Mouse (Mus musculus) embryonic facial prominence, embryonic 11.5 days (tissue): ENCODE measurements around the gene Clip2. TPM values are rescaled to one million over a fixed set of nuclear protein-coding genes. Genes with fewer than 3 reads are reported as not detected.
"Not testable (repeated sequence)": the region's sequence is repeated elsewhere in the genome, so short reads cannot be mapped to it uniquely, and the experiment has no call there.

Experiments used
- ATAC-seq: fragments of 200-750 bp; cut with Nextera tagmentation; replicated peaks from 2 replicates; pipeline ENCODE4 v1.8.0; 2017; ENCODE audit warnings: low read depth; ENCODE audit not compliant: insufficient number of reproducible peaks, low FRiP score, low TSS enrichment
- DNase-seq: peaks from one replicate; pipeline ENCODE4 v3.0.0-alpha.2; 2015; ENCODE audit warnings: low spot score
- H3K27ac ChIP-seq: fragments of 300-500 bp; sonication (generic); replicated peaks from 2 replicates; pipeline ENCODE4 v1.5.1; 2014; ENCODE audit warnings: mild to moderate bottlenecking, low read depth, low read length, control low read depth
- H3K27me3 ChIP-seq: fragments of 300-500 bp; sonication (generic); 2 replicates; pipeline ENCODE4 v1.6.1; 2014; ENCODE audit warnings: mild to moderate bottlenecking, low read length, moderate library complexity, mixed read lengths; ENCODE audit not compliant: control insufficient read depth, insufficient read depth
- H3K36me3 ChIP-seq: fragments of 300-500 bp; sonication (generic); replicated peaks from 2 replicates; pipeline ENCODE4 v1.6.1; 2014; ENCODE audit warnings: low read depth, mild to moderate bottlenecking, low read length, moderate library complexity, mixed read lengths; ENCODE audit not compliant: control insufficient read depth, insufficient read depth
- H3K4me1 ChIP-seq: fragments of 300-500 bp; sonication (generic); 2 replicates; pipeline ENCODE4 v1.6.1; 2014; ENCODE audit warnings: low read length, mixed read lengths; ENCODE audit not compliant: control insufficient read depth, insufficient read depth
- H3K4me2 ChIP-seq: fragments of 300-500 bp; sonication (generic); 2 replicates; pipeline ENCODE4 v1.6.1; 2014; ENCODE audit warnings: low read depth, mild to moderate bottlenecking, control low read depth, low read length, moderate library complexity
- H3K4me3 ChIP-seq: fragments of 300-500 bp; sonication (generic); 2 replicates; pipeline ENCODE4 v1.5.1; 2014; ENCODE audit warnings: low read depth, low read length, control low read depth
- H3K9ac ChIP-seq: fragments of 300-500 bp; sonication (generic); replicated peaks from 2 replicates; pipeline ENCODE4 v1.6.1; 2014; ENCODE audit warnings: mild to moderate bottlenecking, control low read depth, low read length
- H3K9me3 ChIP-seq: fragments of 300-500 bp; sonication (generic); replicated peaks from 2 replicates; pipeline ENCODE4 v1.6.1; 2016; ENCODE audit warnings: mild to moderate bottlenecking, low read length, inconsistent platforms, mixed read lengths; ENCODE audit not compliant: control insufficient read depth
- WGBS: fragments of 180-500 bp; shearing (Covaris S2); extraction: QIAGEN DNeasy Blood & Tissue Kit; methylation state at CpG from one replicate; pipeline ENCODE4 v1.1.7; 2014; 5-methylcytosine and 5-hydroxymethylcytosine counted together
- polyA plus RNA-seq: library from polyadenylated mRNA; unstranded; fragments of >200 nt; fragmentation: Nextera tagmentation; extraction: Ambion mirVana; gene quantifications from 2 replicates; pipeline ENCODE4 v1.2.1, GENCODE M21; 2014

The Clip2 gene
- polyA plus RNA-seq, 1 experiment from 2014 or later: 4.6 TPM

DNA sequence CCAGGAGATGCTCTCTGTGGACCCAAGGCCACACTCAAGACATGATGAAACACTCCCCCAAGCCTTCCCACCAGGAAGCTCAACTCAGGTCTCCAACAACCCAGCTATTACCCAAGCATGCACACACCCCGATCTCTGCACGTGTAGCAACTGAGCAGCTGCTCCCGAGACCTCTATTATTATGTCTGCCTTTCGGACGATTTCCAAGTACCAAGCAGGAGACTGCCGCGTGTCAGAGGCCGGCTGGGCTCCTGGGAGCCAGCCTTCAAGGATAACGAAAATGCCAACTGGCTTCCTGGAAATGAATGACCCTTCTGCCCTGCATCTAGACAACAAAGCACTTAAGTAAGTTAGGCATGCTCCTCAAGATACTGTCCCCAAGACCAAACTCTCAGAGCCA is 97.8 kb downstream of the Clip2 start:
- no peaks in the 10 kb centered on the region for H3K9me3 ChIP-seq
- WGBS: 45% methylated on average over 9 of the region's 9 CpGs
- ATAC-seq (no peak), DNase-seq (no peak)
- H3K4me2 ChIP-seq: peak overlapping the region; percentile 86
- no peaks in the 10 kb centered on the region for H3K36me3 ChIP-seq
- peak overlapping the region; percentile 92 for H3K9ac ChIP-seq
- H3K4me3 ChIP-seq: peak overlapping the region; percentile 82
- H3K27ac ChIP-seq: 0 out of 2 replicates have a peak overlapping the region, but pooled peaks have one; percentile 91
- H3K27me3 ChIP-seq: no peaks in the 10 kb centered on the region
- peaks cover 3% of the 10 kb centered on the region; the same call in 1 of the 2 replicates for H3K4me1 ChIP-seq

DNA sequence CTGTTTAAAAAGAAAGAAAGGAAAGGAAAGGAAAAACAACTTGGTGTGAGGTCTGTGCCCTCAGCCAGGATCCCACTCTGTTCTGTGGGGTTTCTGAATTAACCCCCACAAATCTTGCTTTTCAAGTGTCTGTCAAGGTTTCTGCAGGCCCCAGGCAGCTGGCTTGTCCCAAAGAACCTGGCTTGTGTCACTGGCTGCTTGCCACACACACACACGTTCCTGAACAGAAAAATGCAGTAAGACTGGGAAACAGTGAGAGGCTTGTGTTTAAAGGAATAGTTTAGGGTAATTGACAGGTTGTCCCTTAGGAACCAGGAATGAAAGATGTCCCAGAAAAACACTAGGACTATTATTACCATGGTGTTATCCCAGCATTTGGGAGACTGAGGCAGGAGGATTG is 98.7 kb downstream of the Clip2 start:
- Histone ChIP-seq H3K4me2 (no peak overlapping the region), H3K4me3 (no peak overlapping the region), H3K4me1 (peaks cover 3% of the 10 kb centered on the region; the same call in 1 of the 2 replicates), H3K9ac (no peak overlapping the region), H3K36me3 (no peaks in the 10 kb centered on the region), H3K9me3 (no peaks in the 10 kb centered on the region), H3K27me3 (no peaks in the 10 kb centered on the region), H3K27ac (no peak overlapping the region)
- WGBS: 38% methylated on average over 1 of the region's 1 CpGs
- ATAC-seq (no peak), DNase-seq (no peak)

DNA sequence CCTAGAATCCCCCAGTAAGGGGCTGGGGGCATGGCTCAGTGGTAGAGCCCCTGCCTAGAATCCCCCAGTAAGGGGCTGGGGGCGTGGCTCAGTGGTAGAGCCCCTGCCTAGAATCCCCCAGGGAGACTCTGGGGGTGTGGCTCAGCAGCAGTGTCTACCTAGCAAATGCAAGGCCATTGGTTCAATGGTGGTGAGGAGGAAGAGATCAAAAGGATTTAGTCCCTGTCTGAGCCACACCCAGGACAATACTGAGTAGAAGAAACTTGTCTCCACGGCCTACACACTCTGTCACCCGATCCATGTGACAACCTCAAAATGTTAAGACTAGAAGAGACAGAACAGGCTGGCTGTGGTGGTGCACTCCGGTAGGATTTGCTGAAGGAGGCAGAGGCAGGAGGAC is 105.5 kb downstream of the Clip2 start:
- not testable (repeated sequence) for H3K27ac ChIP-seq, DNase-seq, H3K4me2 ChIP-seq, H3K36me3 ChIP-seq, H3K4me1 ChIP-seq, H3K9ac ChIP-seq, H3K4me3 ChIP-seq, H3K9me3 ChIP-seq, ATAC-seq, H3K27me3 ChIP-seq
- WGBS: 92% methylated on average over 4 of the region's 4 CpGs

DNA sequence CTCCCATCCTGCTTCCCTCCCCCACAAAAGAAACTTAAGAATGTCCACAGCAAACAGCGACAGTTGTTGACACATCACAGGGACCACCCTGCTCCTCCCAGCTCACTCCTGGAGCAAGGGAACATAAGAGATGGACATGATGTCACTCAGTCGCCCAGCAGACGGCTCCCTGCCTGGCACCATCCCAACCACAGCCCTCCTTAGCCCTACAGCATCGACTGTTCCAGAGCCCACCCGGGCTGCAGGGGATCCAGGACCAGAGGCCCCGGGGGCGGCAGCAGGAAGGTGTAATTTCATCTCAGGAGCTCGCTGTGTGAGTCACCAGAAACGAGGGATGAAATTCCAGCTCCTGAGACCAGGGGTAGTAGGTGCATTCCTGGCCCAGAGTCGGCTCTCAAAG is 106.3 kb downstream of the Clip2 start:
- Histone ChIP-seq H3K4me2 (peak overlapping the region; percentile 10; the same call in 1 of the 2 replicates), H3K36me3 (no peaks in the 10 kb centered on the region; the same call in none of the 2 replicates), H3K9ac (no peak overlapping the region), H3K27ac (peak overlapping the region; percentile 67), H3K4me1 (no peaks in the 10 kb centered on the region; the same call in 1 of the 2 replicates), H3K27me3 (no peaks in the 10 kb centered on the region), H3K9me3 (no peaks in the 10 kb centered on the region), H3K4me3 (no peak overlapping the region)
- ATAC-seq (0 out of 2 replicates have a peak, but pooled peaks have one; percentile 44), DNase-seq (peak; percentile 60)
- WGBS: 50% methylated on average over 10 of the region's 10 CpGs

DNA sequence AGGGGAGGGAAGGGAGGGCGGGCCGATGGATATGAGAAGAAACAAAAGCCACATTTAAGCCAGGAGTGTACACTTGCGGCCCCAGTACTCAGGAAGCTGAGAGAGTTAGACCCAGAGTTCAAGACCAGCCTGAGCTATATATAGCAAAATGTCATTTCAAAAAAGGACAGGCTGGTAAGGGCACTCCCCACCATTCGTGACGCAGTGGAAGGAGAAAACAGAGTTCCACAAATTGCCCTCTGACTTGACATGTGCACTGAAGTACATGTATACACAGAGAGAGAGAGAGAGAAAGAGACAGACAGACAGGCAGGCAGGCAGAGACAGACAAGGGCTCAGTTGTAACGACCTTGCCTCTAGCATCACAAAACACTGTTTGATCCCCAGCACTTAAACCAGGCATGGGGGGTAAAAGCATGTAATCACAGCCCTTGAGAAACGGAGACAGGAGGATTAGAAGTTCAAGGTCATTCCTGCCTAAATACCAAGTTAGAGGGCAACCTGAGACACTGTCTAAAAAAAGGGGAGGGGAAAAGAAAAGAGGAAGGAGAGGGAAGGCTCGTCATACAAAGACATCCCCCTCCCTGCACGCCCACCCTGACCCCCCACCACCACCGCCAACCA is 106.9 kb downstream of the Clip2 start:
- Histone ChIP-seq H3K9ac (no peak overlapping the region), H3K36me3 (no peaks in the 10 kb centered on the region; the same call in none of the 2 replicates), H3K4me1 (no peaks in the 10 kb centered on the region; the same call in 1 of the 2 replicates), H3K4me2 (no peak overlapping the region), H3K27me3 (no peaks in the 10 kb centered on the region), H3K4me3 (no peak overlapping the region), H3K9me3 (no peaks in the 10 kb centered on the region), H3K27ac (peak overlapping the region; percentile 67; the same call in 1 of the 2 replicates)
- 51% methylated on average over 10 of the region's 10 CpGs for WGBS
- ATAC-seq (no peak), DNase-seq (no peak)

DNA sequence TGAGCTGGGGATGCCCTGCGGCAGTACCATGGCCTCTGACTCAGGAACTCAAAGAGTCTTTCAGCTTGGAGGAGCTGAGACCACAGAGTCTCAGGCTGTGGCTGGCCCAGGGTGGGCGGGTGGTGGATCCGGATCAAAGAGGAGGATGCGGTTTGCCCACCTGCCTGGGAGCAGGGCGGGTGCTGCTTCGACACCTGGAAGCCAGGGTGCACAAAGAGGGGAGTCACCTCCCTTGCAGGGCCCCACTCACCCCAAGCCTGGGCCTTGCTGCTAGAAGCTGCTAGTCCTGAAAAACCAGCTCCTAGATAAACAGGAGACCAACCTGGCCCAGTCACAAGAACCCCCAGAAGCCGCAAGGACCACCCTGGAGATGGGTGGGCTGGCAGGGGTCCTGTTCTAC is 107.8 kb downstream of the Clip2 start:
- Histone ChIP-seq H3K4me3 (no peak overlapping the region), H3K9ac (no peak overlapping the region), H3K27me3 (no peaks in the 10 kb centered on the region), H3K4me1 (no peaks in the 10 kb centered on the region; the same call in 1 of the 2 replicates), H3K4me2 (no peak overlapping the region), H3K36me3 (no peaks in the 10 kb centered on the region; the same call in none of the 2 replicates), H3K9me3 (no peaks in the 10 kb centered on the region), H3K27ac (no peak overlapping the region)
- DNase-seq (no peak), ATAC-seq (no peak)
- 87% methylated on average over 7 of the region's 7 CpGs for WGBS

DNA sequence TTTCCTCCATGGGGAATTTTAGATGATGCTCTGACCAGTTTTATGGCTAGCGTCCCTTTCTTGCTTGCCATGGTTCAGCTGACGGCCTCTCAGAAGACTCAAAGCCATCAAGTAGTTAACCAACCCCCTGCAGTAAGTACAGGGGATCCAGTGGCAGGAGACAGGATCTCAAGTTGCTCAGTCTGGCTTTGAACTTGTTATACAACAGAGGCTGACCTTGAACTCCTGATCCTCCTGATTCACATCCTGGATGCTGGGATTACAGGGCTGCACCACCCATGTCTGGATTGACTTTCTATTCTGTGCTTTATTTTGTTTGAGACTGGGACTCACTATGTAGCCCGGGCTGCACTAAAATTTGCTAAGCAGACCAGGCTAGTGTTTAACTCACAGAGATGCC is 110.2 kb downstream of the Clip2 start:
- no peak for ATAC-seq
- 94% methylated on average over 3 of the region's 3 CpGs for WGBS

DNA sequence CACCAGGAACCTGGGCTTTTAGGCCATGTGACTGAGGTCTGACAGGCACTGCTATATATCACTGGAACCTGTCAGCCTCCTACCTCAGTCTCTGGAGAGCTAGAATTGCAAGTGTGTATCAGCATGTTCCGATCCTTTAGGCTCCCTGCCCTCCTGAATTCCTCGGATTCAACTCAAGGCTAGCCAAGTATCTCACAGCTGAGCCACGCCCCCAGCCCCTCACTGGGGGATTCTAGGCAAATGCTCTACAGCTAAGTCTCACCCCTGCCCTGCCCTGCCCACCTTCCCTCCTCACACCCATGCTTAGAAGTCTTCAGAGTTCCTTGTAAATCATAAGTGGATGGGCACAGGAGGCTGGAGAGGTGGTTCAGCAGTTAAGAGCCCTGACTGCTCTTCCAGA is 111.1 kb downstream of the Clip2 start:
- H3K36me3 ChIP-seq: no peaks in the 10 kb centered on the region; the same call in 1 of the 2 replicates
- no peaks in the 10 kb centered on the region for H3K9me3 ChIP-seq
- DNase-seq: no peak
- H3K4me1 ChIP-seq: no peaks in the 10 kb centered on the region; the same call in 1 of the 2 replicates
- no peak for ATAC-seq
- no peak overlapping the region for H3K27ac ChIP-seq
- no peak overlapping the region for H3K9ac ChIP-seq
- H3K4me3 ChIP-seq: no peak overlapping the region
- no peak overlapping the region for H3K4me2 ChIP-seq
- H3K27me3 ChIP-seq: no peaks in the 10 kb centered on the region
- WGBS: 73% methylated on average over 3 of the region's 3 CpGs

More for the DNA sequence above, 110.2 kb downstream of the Clip2 start:
- H3K4me1 ChIP-seq: no peaks in the 10 kb centered on the region; the same call in 1 of the 2 replicates
- H3K27me3 ChIP-seq: no peaks in the 10 kb centered on the region
- no peaks in the 10 kb centered on the region; the same call in none of the 2 replicates for H3K36me3 ChIP-seq
- H3K4me2 ChIP-seq: no peak overlapping the region
- no peak overlapping the region for H3K27ac ChIP-seq
- no peak overlapping the region for H3K4me3 ChIP-seq
- no peak overlapping the region for H3K9ac ChIP-seq
- no peak for DNase-seq
- H3K9me3 ChIP-seq: no peaks in the 10 kb centered on the region
